Mouse (Mus musculus): ENCODE measurements around the gene Sprn.

GRCm38 (mm10) chr7:140153829-140154217, 854 bp downstream of the Sprn start:
- TF ChIP-seq CTCF (IDR thresholded peaks at IDR 0.05; ENCODE audit: low read depth), result no peak
- no peak for TF ChIP-seq EP300 (IDR thresholded peaks at IDR 0.05; ENCODE audit: low read depth)

Measured in liver, postnatal 0 days (tissue).